Mouse (Mus musculus) ES-Bruce4 (cell line): ENCODE results near the gene Ankrd11.

Experiments used
- CTCF ChIP-seq: IDR thresholded peaks from one replicate; pipeline ENCODE4 v1.8.1; 2011; ENCODE audit warnings: low read depth, low read length
- EP300 ChIP-seq: IDR thresholded peaks from 2 replicates; pipeline ENCODE4 v1.6.1; 2011; ENCODE audit warnings: low read depth, low read length; ENCODE audit not compliant: insufficient read depth
- POLR2A ChIP-seq: IDR thresholded peaks from one replicate; pipeline ENCODE4 v1.8.1; 2011; ENCODE audit warnings: low read length; ENCODE audit not compliant: insufficient read depth

- peak; percentile 84 for TF ChIP-seq CTCF
- TF ChIP-seq POLR2A = no peak
- no peak for TF ChIP-seq EP300
Observed at GRCm38 (mm10) chr8:122926782-122927181, 115.3 kb downstream of the Ankrd11 start.
